Mouse (Mus musculus) thymus, postnatal 36 days (tissue): ENCODE measurements around the gene Fabp2.

ENCODE experiments used
- DNase-seq, 2 experiments: peaks; one replicate each; pipeline ENCODE4 v3.0.0; 2022; ENCODE audit warnings: mixed read lengths in 2 of 2

Gene Fabp2

GRCm38 (mm10) chr3:122894772-122895171 is at the start of gene Fabp2:
Fabp2 (plus strand) TSS chr3:122895072.
- DNase-seq, result no peak

- DNase-seq, result no peak
Measured at GRCm38 (mm10) chr3:122848410-122849034, 46.4 kb upstream of the Fabp2 start.

- DNase-seq, result no peak
Measured at GRCm38 (mm10) chr3:122855149-122855548, 39.7 kb upstream of the Fabp2 start.

GRCm38 (mm10) chr3:122859829-122860228 is 35.0 kb upstream of the Fabp2 start:
- no peak for DNase-seq

- no peak for DNase-seq
Measured at GRCm38 (mm10) chr3:122860573-122861498, 34.0 kb upstream of the Fabp2 start.

- no peak for DNase-seq
Measured at GRCm38 (mm10) chr3:122865092-122865491, 29.8 kb upstream of the Fabp2 start.

GRCm38 (mm10) chr3:122868270-122868669 is 26.6 kb upstream of the Fabp2 start:
- no peak for DNase-seq

- no peak for DNase-seq
Measured at GRCm38 (mm10) chr3:122871596-122871995, 23.3 kb upstream of the Fabp2 start.

- DNase-seq, result no peak
Measured at GRCm38 (mm10) chr3:122876870-122877269, 18.0 kb upstream of the Fabp2 start.

- no peak for DNase-seq
Measured at GRCm38 (mm10) chr3:122877543-122877942, 17.3 kb upstream of the Fabp2 start.

- no peak for DNase-seq
Measured at GRCm38 (mm10) chr3:122878705-122879315, 16.1 kb upstream of the Fabp2 start.

GRCm38 (mm10) chr3:122887505-122888301 is 7.2 kb upstream of the Fabp2 start:
- DNase-seq, result no peak

GRCm38 (mm10) chr3:122888371-122888819 is 6.5 kb upstream of the Fabp2 start:
- no peak for DNase-seq

- no peak for DNase-seq
Measured at GRCm38 (mm10) chr3:122895189-122895731, 388 bp downstream of the Fabp2 start.

- no peak for DNase-seq
Measured at GRCm38 (mm10) chr3:122898254-122898653, 3.4 kb downstream of the Fabp2 start.

GRCm38 (mm10) chr3:122903746-122904433 is 9.0 kb downstream of the Fabp2 start:
- DNase-seq, result peak in 1 of 2 experiments; percentile 8

- DNase-seq, result no peak
Measured at GRCm38 (mm10) chr3:122907841-122908240, 13.0 kb downstream of the Fabp2 start.

- DNase-seq, result no peak
Measured at GRCm38 (mm10) chr3:122915493-122915892, 20.6 kb downstream of the Fabp2 start.

- no peak for DNase-seq
Measured at GRCm38 (mm10) chr3:122916191-122916680, 21.4 kb downstream of the Fabp2 start.

- no peak for DNase-seq
Measured at GRCm38 (mm10) chr3:122918672-122919071, 23.8 kb downstream of the Fabp2 start.

- DNase-seq, result no peak
Measured at GRCm38 (mm10) chr3:122919260-122919659, 24.4 kb downstream of the Fabp2 start, which contains the start of gene Gm10959. Gm10959 (minus strand) TSS chr3:122919360.
